Mouse (Mus musculus) embryo, embryonic 11 days (tissue): Measurements from ENCODE around the gene Trub2.

Experiments
- DNase-seq: peaks from one replicate; pipeline ENCODE4 v3.0.0-alpha.2; 2015

Trub2 gene

DNA sequence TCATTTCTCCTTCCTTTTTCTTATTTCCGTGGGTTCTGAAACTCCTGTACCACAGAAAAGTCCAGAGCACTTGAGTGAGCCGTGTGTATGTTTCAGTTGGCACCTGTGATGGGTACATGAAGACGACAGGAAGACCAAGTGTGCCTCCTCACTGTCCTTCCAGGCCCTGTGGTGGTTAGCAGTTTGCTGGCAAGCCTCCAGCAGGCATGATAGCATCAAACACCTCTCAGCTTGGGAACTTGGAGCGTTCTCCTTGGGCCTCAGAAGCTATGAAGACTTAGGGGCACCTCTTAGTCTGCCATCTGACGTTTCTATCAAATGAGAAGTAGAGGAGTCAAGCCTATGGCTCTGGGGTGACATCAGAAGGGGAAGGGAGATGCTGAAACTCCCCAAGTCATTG, 69.7 kb downstream of the Trub2 start:
- no peak for DNase-seq

DNA sequence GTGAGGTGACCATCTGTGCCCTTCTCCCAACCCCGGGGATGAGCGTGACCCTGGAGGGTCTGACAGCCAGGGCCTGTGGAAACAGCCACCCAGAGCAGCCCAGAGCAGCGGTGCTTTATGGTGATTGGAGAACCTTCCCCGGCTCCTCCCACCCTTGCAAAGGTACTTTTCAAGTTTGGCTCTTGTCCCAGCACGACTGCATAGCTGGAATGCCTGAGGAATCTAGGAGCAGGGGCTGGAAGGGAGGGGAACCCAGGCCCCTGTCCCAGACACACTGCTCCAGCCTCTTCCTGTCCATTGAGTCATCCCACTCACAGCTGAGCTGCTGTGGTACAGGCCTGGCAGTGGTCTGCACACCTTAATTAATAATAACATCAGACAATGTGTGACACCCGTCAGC, 71.6 kb downstream of the Trub2 start:
- peak; percentile 75 for DNase-seq

DNA sequence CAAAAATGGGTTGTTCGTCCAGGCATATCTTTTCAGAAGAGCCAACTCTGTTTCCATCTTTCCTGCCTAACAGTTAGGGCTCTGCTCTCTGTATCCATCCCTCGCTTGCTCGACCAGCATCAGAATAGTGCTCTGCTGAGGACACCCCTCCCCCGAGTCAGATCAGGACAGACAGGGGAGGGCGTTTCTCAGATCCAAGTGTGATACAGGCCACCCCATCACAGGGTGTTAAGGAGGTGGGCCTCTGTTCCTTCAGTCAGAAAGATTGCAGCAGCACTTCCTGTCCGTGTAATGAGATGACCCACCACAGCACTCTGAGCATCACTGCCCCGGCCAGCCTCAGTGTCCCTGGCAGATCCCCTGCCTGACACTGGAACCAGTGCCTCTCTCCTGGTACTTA, 72.2 kb downstream of the Trub2 start:
- DNase-seq, result peak; percentile 7

DNA sequence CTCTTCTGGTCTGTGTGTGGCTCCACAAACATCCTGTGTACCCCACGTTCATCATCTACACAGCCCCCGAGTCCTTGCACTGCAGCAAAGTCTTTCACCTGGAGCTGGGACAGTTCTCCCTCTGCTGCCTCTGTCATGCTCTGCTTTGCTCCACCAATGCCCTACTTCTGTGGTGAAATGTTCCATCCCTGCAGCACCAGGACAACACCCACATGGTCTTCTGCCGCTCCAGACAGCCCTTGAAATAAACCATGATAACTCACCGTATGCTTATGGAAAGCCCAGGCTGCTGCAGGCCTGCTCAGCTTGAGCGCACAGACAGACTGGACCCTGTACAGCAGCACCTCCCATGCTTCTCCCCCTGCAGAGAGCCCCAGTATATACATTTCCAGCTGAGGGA, 74.2 kb downstream of the Trub2 start:
- DNase-seq, result no peak

DNA sequence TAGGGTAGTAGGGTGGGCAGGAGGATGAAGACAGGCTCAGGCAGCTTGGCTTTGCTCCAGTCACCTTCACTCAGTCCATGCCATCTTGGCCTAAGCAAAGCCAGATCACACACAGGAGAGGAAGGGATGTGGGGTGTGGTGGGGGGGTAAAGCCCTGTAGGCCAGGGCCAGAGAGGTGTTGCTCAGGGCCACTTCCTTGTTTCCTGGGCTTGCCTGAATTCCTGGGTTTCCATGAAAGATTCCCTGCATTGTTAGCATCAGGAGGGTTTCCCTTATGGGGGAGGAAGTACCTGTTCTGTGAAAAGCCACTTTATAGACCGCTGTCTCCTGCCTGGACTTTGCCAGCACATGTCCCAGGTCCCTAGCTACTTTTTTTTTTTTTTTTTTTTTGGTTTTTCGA, 74.8 kb downstream of the Trub2 start:
- DNase-seq, result no peak

DNA sequence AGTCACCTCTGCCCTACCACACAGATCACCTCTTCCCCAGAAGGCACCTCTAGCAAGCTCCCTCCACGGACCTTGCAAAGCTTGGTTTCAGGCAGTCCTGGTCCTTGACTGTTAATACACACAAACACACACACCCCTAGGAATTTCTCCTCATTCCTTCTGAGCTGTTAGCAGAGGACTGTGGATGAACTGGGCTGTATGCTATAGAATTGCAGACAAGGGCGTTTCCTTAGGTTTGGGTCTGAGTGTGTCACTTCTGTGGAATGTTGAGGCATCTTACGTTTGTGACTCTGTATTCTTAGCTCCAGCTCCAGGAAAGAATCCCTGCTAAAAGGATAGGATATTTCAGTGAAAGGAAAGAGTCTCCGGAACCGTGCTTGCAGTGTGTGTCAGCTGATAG, 76.4 kb downstream of the Trub2 start:
- no peak for DNase-seq
